Mouse (Mus musculus) right cerebral cortex, postnatal 10 days (tissue): Measurements from ENCODE around the gene Iqcf6.
"Not testable (repeated sequence)": the region's sequence is repeated elsewhere in the genome, so short reads cannot be mapped to it uniquely, and the experiment has no call there.

Experiments used
- DNase-seq, 2 experiments: peaks; one replicate each; pipeline ENCODE4 v3.0.0; 2021; ENCODE audit warnings: low spot score in 2 of 2

The Iqcf6 gene

DNA sequence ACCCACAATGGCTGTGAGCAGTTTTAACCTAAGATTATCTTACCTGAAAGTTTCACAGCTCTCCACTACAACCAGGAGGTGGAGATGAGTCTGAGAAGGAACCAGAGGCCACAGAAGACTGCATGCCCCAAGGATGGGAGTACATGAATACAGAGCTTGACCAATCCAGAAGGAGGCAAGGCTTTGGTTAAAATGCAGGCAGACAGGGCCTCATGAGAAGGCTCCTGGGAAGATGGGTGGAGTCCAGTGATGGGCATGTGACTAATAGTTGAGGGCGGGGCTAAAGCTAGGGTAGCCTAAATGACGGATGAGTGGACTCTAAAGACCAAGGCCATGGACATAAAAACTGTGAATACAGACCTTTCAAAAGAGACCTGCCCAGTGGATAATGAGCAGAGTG lies at the start of gene Iqcf6:
Gene Iqcf6, plus strand, starts transcription at position 301 of the 400 bp plus-strand sequence.
- DNase-seq, result no peak

- DNase-seq, result peak in 1 of 2 experiments; percentile 25
These were observed 46.4 kb upstream of the Iqcf6 start for GRCm38 (mm10) chr9:106580016-106580415.

DNA sequence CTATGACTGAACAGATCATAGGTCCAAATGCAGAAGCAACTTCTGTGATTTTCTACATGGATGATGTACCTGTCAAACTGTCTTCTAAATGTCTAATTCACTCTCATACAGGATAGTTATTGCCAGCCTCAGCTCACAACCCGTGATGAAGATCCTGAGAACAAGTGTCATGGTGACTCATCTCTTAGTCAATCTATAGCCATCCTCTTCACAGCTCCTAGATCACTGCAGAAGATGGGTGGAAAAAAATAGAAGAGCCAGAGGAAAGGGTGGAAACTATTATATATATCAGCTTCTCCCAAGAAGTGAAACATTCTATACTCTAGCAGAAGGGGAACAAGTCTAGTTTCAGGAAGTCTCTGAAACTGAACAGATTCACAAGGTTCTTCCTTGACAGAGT lies 43.8 kb upstream of the Iqcf6 start:
- peak in 1 of 2 experiments; percentile 4 for DNase-seq

- peak in 1 of 2 experiments; percentile 34 for DNase-seq
These were observed 34.2 kb upstream of the Iqcf6 start for GRCm38 (mm10) chr9:106592158-106592557.

GRCm38 (mm10) chr9:106595402-106595801 lies 31.0 kb upstream of the Iqcf6 start:
- not testable (repeated sequence) for DNase-seq

GRCm38 (mm10) chr9:106595836-106596235 lies 30.5 kb upstream of the Iqcf6 start:
- DNase-seq, result peak; percentile 32 to 58

DNA sequence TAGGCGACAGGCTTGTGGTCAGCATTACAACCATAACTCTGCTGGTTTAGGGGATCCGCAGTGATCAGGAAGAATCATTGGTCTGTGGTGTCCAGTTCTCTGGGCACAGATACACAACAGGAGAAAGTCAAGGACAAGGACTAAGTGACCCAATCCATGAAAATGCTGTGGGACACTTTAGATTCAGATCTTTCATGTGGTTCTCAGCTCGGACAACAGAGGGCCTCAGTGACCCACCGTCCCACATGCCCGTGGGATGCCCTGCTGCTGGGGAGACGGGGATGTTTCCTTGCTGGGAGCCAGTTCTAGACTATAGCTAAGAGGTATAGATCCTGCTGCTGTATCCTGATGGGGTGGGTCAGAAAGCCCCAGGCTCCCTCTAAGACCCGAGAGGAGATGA lies 27.9 kb upstream of the Iqcf6 start:
- peak in 1 of 2 experiments; percentile 27 for DNase-seq

DNA sequence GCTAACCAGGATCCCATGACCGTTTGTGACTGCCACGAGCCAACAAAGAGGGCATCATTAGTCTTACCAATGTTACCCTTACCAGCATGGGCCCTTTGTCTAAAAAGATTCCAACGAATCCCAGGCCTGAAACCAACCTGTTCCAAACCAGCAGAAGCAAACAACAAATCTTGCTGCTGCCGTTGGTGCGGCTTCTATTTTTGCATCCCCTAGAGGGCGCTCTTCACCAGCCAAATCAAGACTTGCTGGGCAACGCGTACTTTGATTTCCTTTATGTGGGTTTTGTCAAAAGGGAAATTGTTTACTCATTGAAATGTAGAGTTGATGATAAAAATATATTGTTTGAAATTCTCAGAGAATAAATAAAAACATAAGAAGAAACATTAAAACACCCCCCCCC lies 25.8 kb upstream of the Iqcf6 start:
- DNase-seq, result peak; percentile 70 to 84

DNA sequence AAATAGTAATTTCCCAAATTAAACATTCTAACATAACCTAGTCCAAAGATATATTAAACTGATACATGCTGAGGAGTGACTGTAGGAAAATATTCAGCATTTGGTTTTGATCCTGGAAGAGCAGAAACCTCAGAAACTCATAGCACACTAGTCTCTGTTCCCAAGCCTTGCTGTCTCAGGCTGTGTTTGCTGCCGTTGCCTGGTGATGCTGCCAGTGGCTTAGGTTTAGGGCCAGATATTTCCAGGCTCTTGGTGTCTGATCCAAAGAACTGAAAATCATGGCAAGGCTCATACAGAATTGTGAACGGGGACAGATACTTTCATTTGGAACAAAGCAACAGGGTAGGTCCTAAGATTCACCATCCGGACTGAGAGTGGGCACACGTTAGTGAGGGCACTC lies 15.7 kb upstream of the Iqcf6 start:
- no peak for DNase-seq

GRCm38 (mm10) chr9:106613951-106614350 lies 12.4 kb upstream of the Iqcf6 start:
- DNase-seq, result no peak

DNA sequence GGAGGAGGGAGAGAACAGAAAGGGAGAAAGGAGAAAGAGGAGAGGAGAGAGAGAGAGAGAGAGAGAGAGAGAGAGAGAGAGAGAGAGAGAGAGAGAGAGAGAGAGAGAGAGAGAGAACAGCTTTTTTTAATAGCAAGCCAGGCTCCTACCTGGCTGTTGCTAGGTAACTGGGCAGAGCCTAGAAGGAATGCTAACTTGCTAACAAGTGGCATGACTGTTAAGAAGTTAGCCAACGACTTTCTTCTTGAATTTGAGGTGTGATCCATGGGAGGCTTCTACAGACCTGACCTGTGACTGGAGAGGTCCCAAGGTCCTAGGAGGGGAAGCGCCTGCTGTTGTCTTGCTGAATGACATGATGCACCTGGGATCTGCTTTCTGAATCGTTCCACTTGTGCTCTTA lies 11.8 kb upstream of the Iqcf6 start:
- DNase-seq, result no peak

GRCm38 (mm10) chr9:106616306-106616705 lies 10.1 kb upstream of the Iqcf6 start:
- DNase-seq, result no peak

GRCm38 (mm10) chr9:106617496-106617895 lies 8.9 kb upstream of the Iqcf6 start:
- DNase-seq, result peak in 1 of 2 experiments; percentile 54

DNA sequence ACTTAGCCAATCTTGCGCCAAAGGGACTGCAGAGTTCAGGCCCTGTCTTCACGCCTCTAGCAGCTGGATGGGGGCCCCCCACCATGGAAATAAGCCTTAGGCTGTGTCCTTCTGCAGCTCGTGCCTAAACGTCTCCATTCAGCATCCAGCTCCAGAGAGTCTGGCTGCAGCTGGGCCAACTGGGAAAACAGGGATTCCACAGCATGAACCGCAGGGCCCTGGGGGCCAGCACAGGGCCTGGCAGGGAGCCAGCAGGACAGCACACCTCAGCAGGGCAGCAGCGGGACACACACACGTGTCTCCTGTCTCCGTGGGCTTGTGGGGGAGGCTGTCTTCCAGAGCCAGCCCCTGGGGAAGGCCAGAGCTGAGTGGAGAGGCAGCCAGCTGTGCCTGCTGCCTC lies 1.4 kb downstream of the Iqcf6 start:
- DNase-seq, result not testable (repeated sequence)

- DNase-seq, result no peak
These were observed 5.8 kb downstream of the Iqcf6 start for GRCm38 (mm10) chr9:106632185-106632584.

DNA sequence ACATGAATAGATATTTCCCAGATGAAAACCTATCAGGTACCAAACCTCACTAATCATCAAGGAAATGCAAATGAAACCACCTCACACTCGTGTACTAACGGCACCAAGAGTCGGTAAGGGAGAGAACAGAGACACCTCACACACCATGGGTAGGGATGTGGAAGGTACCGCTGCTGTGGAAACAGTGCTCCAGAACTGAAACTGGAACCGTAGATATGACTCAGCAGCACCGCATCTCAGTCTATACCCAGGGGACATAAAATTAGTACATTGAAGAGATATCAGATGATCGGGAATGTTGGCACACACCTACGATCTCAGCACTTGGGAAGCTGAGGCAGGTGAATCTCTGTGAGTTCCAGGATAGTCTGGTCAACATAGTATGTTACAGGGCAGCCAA lies 11.8 kb downstream of the Iqcf6 start:
- no peak for DNase-seq

- no peak for DNase-seq
These were observed 15.0 kb downstream of the Iqcf6 start for GRCm38 (mm10) chr9:106641346-106641745.

GRCm38 (mm10) chr9:106643128-106643527 lies 16.7 kb downstream of the Iqcf6 start:
- peak; percentile 77 to 86 for DNase-seq

DNA sequence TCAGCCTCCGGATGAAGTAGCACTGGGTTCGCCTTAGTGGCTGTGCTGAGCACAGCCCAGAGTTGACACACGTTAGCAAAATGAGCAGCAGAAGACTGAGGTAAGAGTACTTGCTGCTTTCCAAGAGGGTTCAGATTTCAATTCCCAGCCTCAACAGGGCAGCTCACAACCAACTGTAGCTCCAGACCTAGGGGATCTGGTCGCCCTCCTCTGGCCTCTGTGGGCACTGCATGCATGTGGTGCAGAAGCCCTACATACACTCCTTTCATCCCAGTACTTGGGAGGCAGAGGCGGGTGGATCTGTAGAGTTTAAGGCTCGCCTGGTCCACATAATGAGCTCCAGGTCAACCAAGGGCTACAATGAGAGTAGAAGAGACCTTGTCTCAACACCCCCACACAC lies 17.4 kb downstream of the Iqcf6 start:
- no peak for DNase-seq

DNA sequence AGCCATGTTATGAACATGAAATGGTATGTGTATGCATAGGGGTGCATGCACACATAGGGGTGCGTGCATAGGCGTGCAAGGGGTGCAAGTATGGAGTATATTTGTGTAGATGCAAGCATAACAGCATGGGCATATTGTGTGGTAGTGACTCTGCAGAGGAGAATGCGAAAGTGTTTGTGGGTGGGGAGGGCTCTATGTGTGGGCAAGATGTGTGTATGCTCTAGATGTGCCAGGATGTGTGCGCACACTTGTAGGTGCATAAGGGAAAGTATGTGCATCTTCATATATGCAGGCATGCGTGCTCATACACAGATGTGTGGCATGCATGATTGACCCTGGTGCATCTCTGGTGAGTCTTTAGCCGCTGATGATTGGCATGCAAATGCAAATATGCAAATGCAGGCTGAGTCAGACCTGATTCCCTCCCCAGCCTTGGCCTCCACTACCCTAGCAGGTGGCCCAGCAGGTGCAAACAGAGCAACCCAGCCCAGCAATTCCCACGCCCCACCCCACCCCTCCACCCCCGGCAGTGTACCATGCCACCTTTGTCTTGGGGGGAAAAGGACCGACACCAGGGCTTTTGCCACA lies 19.4 kb downstream of the Iqcf6 start:
- DNase-seq, result no peak

GRCm38 (mm10) chr9:106647226-106647625 lies 20.8 kb downstream of the Iqcf6 start:
- no peak for DNase-seq

DNA sequence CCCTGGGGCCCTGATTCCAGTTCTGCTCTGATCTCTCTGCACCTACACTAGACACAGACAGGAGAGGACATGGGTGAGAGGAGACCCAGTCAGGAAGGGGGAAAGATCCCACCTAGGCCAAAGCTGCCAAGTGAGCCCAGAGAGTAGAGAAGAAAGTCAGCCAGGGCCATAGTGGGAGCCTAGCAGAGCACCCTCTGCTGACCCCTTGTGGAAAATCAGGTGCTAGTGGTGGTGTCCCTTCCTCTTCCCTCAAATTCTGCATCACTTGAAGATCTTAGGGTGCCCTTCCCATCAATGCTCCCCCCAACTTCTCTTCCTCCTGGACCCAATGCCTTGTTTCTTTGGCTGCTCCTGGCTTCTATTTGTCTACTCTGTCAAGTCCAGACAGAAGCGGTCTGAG lies 26.3 kb downstream of the Iqcf6 start:
- DNase-seq, result peak in 1 of 2 experiments; percentile 32

- DNase-seq, result peak in 1 of 2 experiments; percentile 64
These were observed 29.7 kb downstream of the Iqcf6 start, which contains the start of gene Grm2 for GRCm38 (mm10) chr9:106655884-106656720. Gene Grm2, minus strand, starts transcription at chr9:106656082.
